Mouse (Mus musculus) bone marrow, adult 2 months (tissue): ENCODE measurements around the gene Irgm2. TPM values are rescaled to one million over a fixed set of nuclear protein-coding genes. Genes with fewer than 3 reads are reported as not detected.
"Not testable (repeated sequence)": the region's sequence is repeated elsewhere in the genome, so short reads cannot be mapped to it uniquely, and the experiment has no call there.

Experiments used
- H3K27ac ChIP-seq: fragments of 200-500 bp; 2 replicates; pipeline ENCODE4 v1.5.1; 2012; ENCODE audit warnings: low read depth, mild to moderate bottlenecking, control low read depth, inconsistent platforms, low read length; ENCODE audit not compliant: control insufficient read depth, poor library complexity, insufficient read depth
- H3K4me1 ChIP-seq: fragments of 200-500 bp; 2 replicates; pipeline ENCODE4 v1.6.1; 2011; ENCODE audit warnings: low read length; ENCODE audit not compliant: control insufficient read depth, insufficient read depth
- H3K4me3 ChIP-seq: fragments of 200-500 bp; replicated peaks from 2 replicates; pipeline ENCODE3; 2011; ENCODE audit warnings: mild to moderate bottlenecking, low read depth, low read length, control low read depth; ENCODE audit not compliant: control insufficient read depth
- CTCF ChIP-seq: fragments of 200-500 bp; IDR thresholded peaks from 2 replicates; pipeline ENCODE4 v1.5.1; 2011; ENCODE audit warnings: low read length, control low read depth; ENCODE audit not compliant: control insufficient read depth, insufficient read depth
- POLR2A ChIP-seq: fragments of 200-500 bp; IDR thresholded peaks from 2 replicates; pipeline ENCODE4 v1.6.1; 2011; ENCODE audit warnings: low read depth, mild to moderate bottlenecking, control low read depth, low read length, borderline replicate concordance; ENCODE audit not compliant: control insufficient read depth
- whole genome bisulfite sequencing: fragments of 180-500 bp; shearing (Covaris S2); methylation state at CpG from one replicate; pipeline ENCODE4 v1.1.7; 2018; 5-methylcytosine and 5-hydroxymethylcytosine counted together
- polyA plus RNA-seq: library from polyadenylated mRNA; stranded (reverse); fragments of >200 nt; gene quantifications from 2 replicates; pipeline ENCODE4 v1.2.4, GENCODE M21; 2011; ENCODE audit warnings: low replicate concordance; ENCODE audit not compliant: missing spikeins, insufficient read depth, insufficient read length

The Irgm2 gene
- polyA plus RNA-seq, 1 experiment, result 7.0 TPM

DNA sequence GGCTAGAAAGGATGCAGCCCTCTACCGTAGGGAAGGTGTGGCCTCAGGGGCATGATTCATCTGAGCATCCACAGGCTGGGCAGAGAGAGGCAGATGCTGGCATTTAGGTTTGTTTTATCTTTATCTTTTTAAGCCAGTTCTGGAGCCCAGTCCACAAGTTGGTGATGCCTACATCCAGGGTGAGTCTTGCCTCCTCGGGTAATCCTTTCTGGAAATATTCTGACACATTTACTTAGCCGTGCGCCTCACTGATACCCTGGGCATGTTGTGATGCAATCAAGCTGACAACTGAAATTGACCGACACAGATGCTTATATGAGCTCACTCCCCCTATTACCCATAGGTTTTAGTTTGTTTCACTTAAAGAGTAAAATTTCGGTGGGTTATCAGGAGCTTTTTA lies 17.4 kb downstream of the Irgm2 start:
- TF ChIP-seq POLR2A (no peak), CTCF (no peak)
- Histone ChIP-seq H3K4me1 (peaks cover 6% of the 10 kb centered on the region; the same call in 1 of the 2 replicates), H3K27ac (no peak overlapping the region), H3K4me3 (no peak overlapping the region)
- WGBS, result 34% methylated on average over 6 of the region's 6 CpGs

DNA sequence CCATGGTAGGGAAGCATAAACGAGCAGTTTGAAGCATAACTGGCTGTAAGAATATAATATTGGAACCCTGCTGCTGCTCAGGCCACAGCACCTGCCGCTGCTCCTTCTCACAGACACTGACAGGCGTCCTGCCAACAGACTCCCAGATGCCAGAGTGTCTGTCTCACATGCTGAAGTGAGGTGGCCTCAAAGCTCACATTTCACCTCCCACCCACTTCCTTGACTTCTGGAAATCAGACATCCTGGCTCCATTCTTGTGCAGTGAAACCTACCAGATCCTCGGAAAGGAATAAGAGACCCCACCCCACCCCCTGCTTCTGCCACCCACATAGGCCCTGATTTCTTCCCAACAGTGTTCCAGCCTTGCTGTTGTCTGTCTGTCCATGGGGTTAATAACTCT lies 24.3 kb downstream of the Irgm2 start:
- TF ChIP-seq POLR2A, result no peak
- TF ChIP-seq CTCF, result no peak
- Histone ChIP-seq H3K4me1 (peaks cover 2% of the 10 kb centered on the region; the same call in 1 of the 2 replicates), H3K4me3 (no peak overlapping the region), H3K27ac (peak overlapping the region; percentile 18)
- WGBS, result 13% methylated on average over 4 of the region's 4 CpGs

DNA sequence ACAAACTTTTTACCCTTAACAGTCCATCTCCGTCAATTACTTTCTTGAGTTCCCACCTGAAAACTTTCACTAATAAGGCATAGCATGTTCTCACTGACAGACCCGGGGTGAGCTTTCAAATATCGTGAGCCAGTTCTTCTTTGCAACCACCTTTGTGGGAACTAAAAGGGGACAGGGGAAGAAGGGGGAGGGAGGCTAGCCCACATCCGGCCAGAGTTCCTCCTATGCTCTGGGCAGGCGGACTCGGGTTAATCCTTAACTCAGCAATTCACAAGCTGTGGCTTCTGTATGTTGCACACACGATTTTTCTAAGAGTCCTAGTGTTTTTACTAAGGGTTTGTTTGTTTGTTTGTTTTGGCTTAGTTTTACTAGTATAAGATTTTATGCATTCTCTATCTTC lies 24.9 kb downstream of the Irgm2 start:
- Histone ChIP-seq H3K4me3 (no peak overlapping the region), H3K4me1 (peaks cover 2% of the 10 kb centered on the region; the same call in 1 of the 2 replicates), H3K27ac (peak overlapping the region; percentile 18; the same call in 1 of the 2 replicates)
- 3% methylated on average over 7 of the region's 7 CpGs for WGBS
- no peak for TF ChIP-seq POLR2A
- no peak for TF ChIP-seq CTCF

DNA sequence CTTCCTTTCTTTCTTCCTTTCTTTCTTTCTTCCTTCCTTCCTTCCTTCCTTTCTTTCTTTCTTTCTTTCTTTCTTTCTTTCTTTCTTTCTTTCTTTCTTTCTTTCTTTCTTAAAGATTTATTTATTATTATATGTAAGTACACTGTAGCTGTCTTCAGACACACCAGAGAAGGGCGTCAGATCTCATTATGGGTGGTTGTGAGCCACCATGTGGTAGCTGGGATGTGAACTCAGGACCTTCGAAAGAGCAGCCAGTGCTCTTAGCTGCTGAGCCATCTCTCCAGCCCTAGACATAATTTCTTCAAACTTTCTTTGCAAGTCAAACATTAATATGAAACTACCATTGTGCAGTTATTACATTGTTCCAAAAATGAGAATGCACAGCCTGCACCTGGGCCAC lies 25.5 kb downstream of the Irgm2 start:
- WGBS, result 27% methylated on average over 2 of the region's 2 CpGs
- not testable (repeated sequence) for H3K27ac ChIP-seq, H3K4me1 ChIP-seq, H3K4me3 ChIP-seq

DNA sequence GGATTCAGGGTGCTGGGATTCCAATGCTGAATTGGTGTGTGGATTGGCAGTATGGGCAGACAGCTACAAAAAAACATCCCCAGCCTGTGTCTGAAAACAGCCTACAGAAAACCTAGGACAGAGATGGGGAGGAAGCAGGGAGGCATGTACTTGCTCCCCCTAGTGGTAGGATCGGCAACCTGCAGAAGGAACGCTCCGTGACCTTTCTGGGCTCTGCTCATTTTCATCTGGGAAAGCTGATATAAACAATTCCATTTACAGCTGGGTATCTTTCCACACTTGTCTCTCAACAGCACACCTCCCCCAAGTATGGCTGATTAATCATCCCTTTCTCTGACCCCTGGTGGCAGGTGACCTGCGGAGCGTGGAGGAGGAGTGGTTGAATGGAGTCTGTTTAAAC lies 26.2 kb downstream of the Irgm2 start:
- Histone ChIP-seq H3K4me1 (peaks cover 2% of the 10 kb centered on the region; the same call in 1 of the 2 replicates), H3K27ac (no peak overlapping the region), H3K4me3 (no peak overlapping the region)
- TF ChIP-seq POLR2A (no peak), CTCF (peak; percentile 98)
- 27% methylated on average over 5 of the region's 5 CpGs for WGBS

DNA sequence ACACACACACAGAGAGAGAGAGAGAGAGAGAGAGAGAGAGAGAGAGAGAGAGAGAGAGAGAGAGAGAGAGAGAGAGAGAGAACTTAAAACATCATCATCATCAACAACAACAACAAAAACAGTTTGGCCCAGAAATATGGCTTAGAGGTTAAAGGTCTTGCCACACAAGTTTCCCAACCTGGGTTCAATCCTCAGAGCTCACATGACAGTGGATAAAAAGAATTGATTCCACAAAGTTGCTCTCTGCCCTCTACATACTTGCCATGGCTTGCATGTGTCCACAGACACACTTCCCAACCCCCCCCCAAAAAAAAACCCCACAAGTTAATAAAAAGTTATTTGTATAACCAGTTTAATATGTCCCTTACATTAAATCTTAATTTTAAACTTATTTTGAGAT lies 27.0 kb downstream of the Irgm2 start:
- TF ChIP-seq CTCF (no peak), POLR2A (no peak)
- Histone ChIP-seq H3K4me3 (no peak overlapping the region), H3K4me1 (peaks cover 2% of the 10 kb centered on the region; the same call in 1 of the 2 replicates), H3K27ac (no peak overlapping the region)

DNA sequence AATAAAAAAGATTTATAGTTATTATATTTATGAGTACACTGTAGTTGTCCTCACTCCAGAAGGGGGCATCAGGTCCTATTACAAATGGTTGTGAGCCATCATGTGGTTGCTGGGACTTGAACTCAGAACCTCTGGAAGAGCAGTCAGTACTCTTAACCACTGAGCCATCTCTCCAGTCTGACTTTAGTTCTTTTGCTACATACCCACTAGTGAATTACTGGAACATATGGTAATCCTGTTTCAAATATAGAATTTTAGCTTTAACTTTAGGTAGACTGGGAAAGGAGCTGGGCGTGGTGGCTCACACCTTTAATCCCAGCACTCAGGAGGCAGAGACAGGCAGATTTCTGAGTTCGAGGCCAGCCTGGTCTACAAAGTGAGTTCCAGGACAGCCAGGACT lies 28.6 kb downstream of the Irgm2 start:
- not testable (repeated sequence) for H3K27ac ChIP-seq, H3K4me1 ChIP-seq, H3K4me3 ChIP-seq
- WGBS, result 89% methylated on average over 2 of the region's 2 CpGs

DNA sequence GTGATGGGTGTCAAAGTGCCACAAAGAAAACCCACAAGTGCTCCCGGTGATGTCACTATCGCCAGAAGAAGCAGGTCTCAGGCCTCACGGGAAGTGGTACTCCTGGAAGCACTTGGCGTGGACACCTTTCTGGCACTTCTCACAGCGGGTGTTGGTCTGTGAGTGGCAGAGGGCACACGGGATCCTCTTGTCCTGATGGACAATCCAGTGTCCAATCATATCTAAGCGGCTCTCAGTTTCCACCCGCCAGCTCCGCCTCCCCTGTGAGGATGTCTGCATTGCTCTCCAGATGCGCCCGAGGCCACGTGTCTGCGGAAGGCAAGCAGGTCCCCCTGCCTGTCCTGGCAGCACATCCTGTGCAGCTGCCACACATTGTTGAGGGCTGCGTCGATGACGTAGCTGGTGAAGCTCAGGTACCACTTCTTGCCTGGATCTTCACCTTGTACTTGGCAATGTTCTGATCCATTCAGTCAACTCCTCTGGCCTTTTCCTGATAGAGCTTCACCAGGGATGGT lies 31.0 kb downstream of the Irgm2 start:
- H3K4me1 ChIP-seq, result peaks cover under 1% of the 10 kb centered on the region; the same call in 1 of the 2 replicates
- no peak overlapping the region for H3K27ac ChIP-seq
- WGBS, result 73% methylated on average over 16 of the region's 16 CpGs
- no peak overlapping the region for H3K4me3 ChIP-seq
- TF ChIP-seq POLR2A (no peak), CTCF (no peak)

DNA sequence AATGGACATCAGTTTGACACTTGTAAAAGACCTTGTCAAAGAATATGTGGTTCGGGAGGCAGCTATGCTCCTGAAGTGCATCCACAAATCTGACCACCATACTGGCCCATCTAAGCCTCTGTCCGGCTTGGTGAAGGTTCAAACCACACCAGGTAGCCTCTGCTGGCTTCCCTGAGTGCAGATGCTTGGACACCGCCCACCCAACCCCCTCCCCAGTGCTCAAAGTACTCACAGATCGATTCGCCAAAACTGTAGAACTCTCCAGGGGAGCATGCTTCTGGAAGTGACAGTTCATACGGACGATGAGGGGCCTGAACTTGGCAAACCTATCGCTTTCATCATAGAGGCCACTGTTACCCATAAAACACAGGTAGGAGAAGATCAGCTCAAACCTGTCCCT lies 31.7 kb downstream of the Irgm2 start:
- no peak overlapping the region for H3K27ac ChIP-seq
- no peak for TF ChIP-seq POLR2A
- TF ChIP-seq CTCF, result no peak
- WGBS, result 78% methylated on average over 8 of the region's 8 CpGs
- no peaks in the 10 kb centered on the region for H3K4me1 ChIP-seq
- H3K4me3 ChIP-seq, result no peak overlapping the region

DNA sequence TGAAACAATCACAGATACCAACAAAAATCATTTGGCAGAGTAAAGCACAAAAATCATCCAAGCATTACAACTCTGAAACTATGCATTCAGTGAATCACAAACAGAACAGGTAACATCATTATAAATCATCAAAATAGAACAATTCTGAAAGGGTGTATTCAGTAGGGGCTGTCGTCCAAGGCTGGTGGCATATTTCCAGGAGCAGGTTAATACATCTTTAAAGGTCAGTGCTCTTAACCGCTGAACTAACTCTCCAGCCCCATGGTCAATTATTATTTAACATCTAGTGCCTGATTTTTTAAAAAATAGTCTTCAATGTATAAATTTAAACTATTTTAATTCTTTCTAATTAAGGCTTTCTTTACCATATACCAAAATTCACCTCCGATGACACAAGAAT lies 35.1 kb downstream of the Irgm2 start:
- H3K4me3 ChIP-seq, H3K27ac ChIP-seq, H3K4me1 ChIP-seq: not testable (repeated sequence)
- WGBS, result 80% methylated on average over 3 of the region's 3 CpGs
